Mouse (Mus musculus): ENCODE measurements at regions not wholly inside any gene's neighbourhood (a gene's known extent, or its start where the extent isn't known, plus 50 kb on each side); places are given as distances from the start of the nearest gene placed in this dataset.
A peak's percentile ranks its signal among the peaks of the same experiment; 100 is the strongest.

GRCm38 (mm10) chr16:57823329-57823728 lies 68.8 kb upstream of the Col8a1 start:
- intact Hi-C loops (cut with DNase I), result no loop called here
- DNase-seq (ENCODE audit: low spot score in 2 of 2), result no peak

GRCm38 (mm10) chr16:57845416-57845815 lies 90.9 kb upstream of the Col8a1 start:
- intact Hi-C loops (cut with DNase I), result no loop called here
- no peak for DNase-seq (ENCODE audit: low spot score in 2 of 2)

GRCm38 (mm10) chr16:57846386-57846785 lies 91.8 kb upstream of the Col8a1 start:
- intact Hi-C loops (cut with DNase I), result no loop called here
- DNase-seq (ENCODE audit: low spot score in 2 of 2), result no peak

GRCm38 (mm10) chr16:57851854-57852253 lies 97.3 kb upstream of the Col8a1 start:
- intact Hi-C loops (cut with DNase I), result no loop called here
- DNase-seq (ENCODE audit: low spot score in 2 of 2), result no peak

- intact Hi-C loops (cut with DNase I), result no loop called here
- peak in 1 of 2 experiments; percentile 9 for DNase-seq (ENCODE audit: low spot score in 2 of 2)
Measured at GRCm38 (mm10) chr16:57852838-57853460, 98.4 kb upstream of the Col8a1 start.

- intact Hi-C loops (cut with DNase I), result no loop called here
- DNase-seq (ENCODE audit: low spot score in 2 of 2), result no peak
Measured at GRCm38 (mm10) chr16:57853751-57854150, 99.2 kb upstream of the Col8a1 start.

- DNase-seq (ENCODE audit: low spot score in 2 of 2), result no peak
- intact Hi-C loops (cut with DNase I), result no loop called here
Measured at GRCm38 (mm10) chr16:57857071-57857470, 102.5 kb upstream of the Col8a1 start.

GRCm38 (mm10) chr16:57858151-57858764 lies 103.7 kb upstream of the Col8a1 start:
- intact Hi-C loops (cut with DNase I), result no loop called here

GRCm38 (mm10) chr16:57858765-57859201 lies 104.2 kb upstream of the Col8a1 start:
- DNase-seq (ENCODE audit: low spot score in 2 of 2), result no peak
- intact Hi-C loops (cut with DNase I), result no loop called here

More at GRCm38 (mm10) chr16:57858151-57858764, 103.7 kb upstream of the Col8a1 start:
- no peak for DNase-seq (ENCODE audit: low spot score in 2 of 2)

- intact Hi-C loops (cut with DNase I), result no loop called here
- no peak for DNase-seq (ENCODE audit: low spot score in 2 of 2)
Measured at GRCm38 (mm10) chr16:57863206-57863860, 108.8 kb upstream of the Col8a1 start.

- no peak for DNase-seq (ENCODE audit: low spot score in 2 of 2)
- intact Hi-C loops (cut with DNase I), result loop anchor here (10.0 kb wide), 1 partner anchor 122 kb away; the partner anchor contains the start of gene Col8a1
Measured at GRCm38 (mm10) chr16:57876857-57877256, 122.3 kb upstream of the Col8a1 start.

GRCm38 (mm10) chr16:57881575-57882094 lies 127.1 kb upstream of the Col8a1 start:
- no peak for DNase-seq (ENCODE audit: low spot score in 2 of 2)
- intact Hi-C loops (cut with DNase I), result no loop called here

- no peak for DNase-seq (ENCODE audit: low spot score in 2 of 2)
Measured at GRCm38 (mm10) chr16:57888138-57888537, 133.6 kb upstream of the Col8a1 start.

GRCm38 (mm10) chr16:57888553-57888952 lies 134.0 kb upstream of the Col8a1 start:
- intact Hi-C loops (cut with DNase I), result no loop called here
- no peak for DNase-seq (ENCODE audit: low spot score in 2 of 2)

More at GRCm38 (mm10) chr16:57888138-57888537, 133.6 kb upstream of the Col8a1 start:
- intact Hi-C loops (cut with DNase I), result no loop called here

GRCm38 (mm10) chr16:57890135-57890534 lies 135.6 kb upstream of the Col8a1 start:
- intact Hi-C loops (cut with DNase I), result no loop called here

GRCm38 (mm10) chr16:57893111-57893510 lies 138.6 kb upstream of the Col8a1 start:
- no peak for DNase-seq (ENCODE audit: low spot score in 2 of 2)
- intact Hi-C loops (cut with DNase I), result no loop called here

More at GRCm38 (mm10) chr16:57890135-57890534, 135.6 kb upstream of the Col8a1 start:
- DNase-seq (ENCODE audit: low spot score in 2 of 2), result no peak

- DNase-seq (ENCODE audit: low spot score in 2 of 2), result no peak
- intact Hi-C loops (cut with DNase I), result no loop called here
Measured at GRCm38 (mm10) chr16:57893698-57894352, 139.3 kb upstream of the Col8a1 start.

- intact Hi-C loops (cut with DNase I), result no loop called here
Measured at GRCm38 (mm10) chr16:57901006-57901405, 146.5 kb upstream of the Col8a1 start.

GRCm38 (mm10) chr16:57902498-57902897 lies 148.0 kb upstream of the Col8a1 start:
- intact Hi-C loops (cut with DNase I), result no loop called here
- no peak for DNase-seq (ENCODE audit: low spot score in 2 of 2)

More at GRCm38 (mm10) chr16:57901006-57901405, 146.5 kb upstream of the Col8a1 start:
- no peak for DNase-seq (ENCODE audit: low spot score in 2 of 2)

GRCm38 (mm10) chr16:57912001-57912400 lies 157.5 kb upstream of the Col8a1 start:
- intact Hi-C loops (cut with DNase I), result no loop called here
- DNase-seq (ENCODE audit: low spot score in 2 of 2), result no peak
